Mouse (Mus musculus): ENCODE data around the gene Ppa2. TPM values are rescaled to one million over a fixed set of nuclear protein-coding genes. Genes with fewer than 3 reads are reported as not detected.

The Ppa2 gene
- polyA plus RNA-seq, 1 experiment from 2014 or later, result 85.0 TPM

DNA sequence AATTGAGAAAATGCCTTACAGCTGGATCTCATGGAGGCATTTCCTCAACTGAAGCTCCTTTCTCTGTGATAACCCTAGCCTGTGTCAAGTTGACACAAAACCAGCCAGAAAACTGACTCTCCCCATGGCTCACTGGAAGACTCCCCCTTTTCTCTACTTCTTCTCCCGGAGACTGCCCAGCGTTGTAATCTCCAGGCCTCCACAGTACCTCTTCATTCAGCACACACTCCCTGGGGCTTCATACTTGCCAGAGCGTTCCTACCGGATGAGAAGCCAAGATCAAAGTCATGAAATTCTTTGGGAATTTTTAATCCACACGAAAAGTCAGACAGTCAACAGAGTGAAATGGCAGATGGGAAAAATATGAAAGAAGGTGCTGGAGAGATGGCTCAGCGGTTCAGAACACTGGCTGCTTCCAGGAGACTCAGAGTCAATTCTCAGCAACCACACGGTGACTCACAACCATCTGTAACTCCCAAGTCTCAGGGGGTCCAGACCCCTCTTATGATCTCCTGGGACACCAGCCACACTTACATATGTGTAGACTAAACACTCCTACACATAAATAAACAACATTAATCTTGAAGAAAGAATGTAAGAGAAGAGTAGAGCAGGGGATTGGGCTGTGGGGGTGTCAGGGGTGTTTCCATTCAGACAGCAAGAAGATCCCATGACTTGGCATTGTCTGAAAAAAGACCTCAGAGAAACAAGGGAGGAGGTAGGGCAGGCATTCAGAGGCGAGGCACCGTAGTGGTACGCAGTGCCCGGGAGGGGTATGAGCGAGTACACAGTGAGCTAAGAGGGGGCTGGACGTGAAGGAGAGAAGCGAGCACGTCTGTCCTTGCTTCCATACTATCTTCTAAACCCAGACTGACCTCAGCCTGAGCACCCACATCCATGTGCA lies 23.6 kb downstream of the Ppa2 start:
- no peak overlapping the region for H3K4me3 ChIP-seq
- H3K4me2 ChIP-seq, result no peak overlapping the region
- no peaks in the 10 kb centered on the region for H3K27me3 ChIP-seq (replicated peaks)
- 81% methylated on average over 15 of the region's 15 CpGs for WGBS
- peaks cover 8% of the 10 kb centered on the region; the same call in 1 of the 2 replicates for H3K4me1 ChIP-seq
- H3K27ac ChIP-seq, result no peak overlapping the region
- no peaks in the 10 kb centered on the region for H3K9me3 ChIP-seq
- no peak for ATAC-seq (replicated peaks)
- no peaks in the 10 kb centered on the region for H3K36me3 ChIP-seq (replicated peaks)
- no peak overlapping the region for H3K9ac ChIP-seq

DNA sequence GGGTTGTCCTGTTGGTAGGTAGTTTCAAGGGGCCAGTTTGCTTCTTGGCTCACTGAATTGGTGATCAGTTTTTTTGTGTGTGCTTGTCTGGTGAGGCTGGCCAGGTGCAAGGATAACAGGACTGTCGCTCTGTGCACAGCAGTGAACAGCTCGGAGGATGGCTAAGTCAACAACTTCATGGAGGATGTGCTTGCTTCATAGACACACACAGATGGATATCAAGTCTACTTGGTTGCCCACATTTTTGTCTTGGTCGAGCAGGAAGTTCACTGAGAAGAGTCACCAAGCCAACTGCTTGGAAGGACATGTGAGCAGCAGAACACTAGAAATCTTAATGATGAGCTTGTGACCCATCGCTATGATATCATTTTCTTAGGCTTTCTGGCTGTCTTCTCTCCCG lies 24.8 kb downstream of the Ppa2 start:
- 91% methylated on average over 5 of the region's 5 CpGs for WGBS
- Histone ChIP-seq H3K27ac (no peak overlapping the region), H3K4me2 (no peak overlapping the region), H3K27me3 (replicated peaks) (no peaks in the 10 kb centered on the region), H3K36me3 (replicated peaks) (no peaks in the 10 kb centered on the region), H3K9ac (no peak overlapping the region), H3K9me3 (no peaks in the 10 kb centered on the region), H3K4me1 (peaks cover 18% of the 10 kb centered on the region), H3K4me3 (no peak overlapping the region)
- no peak for ATAC-seq (replicated peaks)

- H3K9me3 ChIP-seq, result no peaks in the 10 kb centered on the region
- no peak overlapping the region for H3K27ac ChIP-seq
- H3K36me3 ChIP-seq (replicated peaks), result no peaks in the 10 kb centered on the region
- ATAC-seq (replicated peaks), result no peak
- H3K4me2 ChIP-seq, result no peak overlapping the region
- peaks cover 19% of the 10 kb centered on the region for H3K4me1 ChIP-seq
- H3K27me3 ChIP-seq (replicated peaks), result no peaks in the 10 kb centered on the region
- WGBS, result 71% methylated on average over 2 of the region's 2 CpGs
- H3K9ac ChIP-seq, result no peak overlapping the region
- H3K4me3 ChIP-seq, result no peak overlapping the region
Observed at GRCm38 (mm10) chr3:133335166-133335565, 25.3 kb downstream of the Ppa2 start.

GRCm38 (mm10) chr3:133336400-133336799 lies 26.5 kb downstream of the Ppa2 start:
- ATAC-seq (replicated peaks), result no peak
- no peak overlapping the region for H3K9ac ChIP-seq
- WGBS, result 81% methylated on average over 7 of the region's 7 CpGs
- H3K27ac ChIP-seq, result no peak overlapping the region
- H3K9me3 ChIP-seq, result no peaks in the 10 kb centered on the region
- H3K36me3 ChIP-seq (replicated peaks), result no peaks in the 10 kb centered on the region
- no peak overlapping the region for H3K4me2 ChIP-seq
- peaks cover 16% of the 10 kb centered on the region for H3K4me1 ChIP-seq
- H3K27me3 ChIP-seq (replicated peaks), result no peaks in the 10 kb centered on the region
- no peak overlapping the region for H3K4me3 ChIP-seq

DNA sequence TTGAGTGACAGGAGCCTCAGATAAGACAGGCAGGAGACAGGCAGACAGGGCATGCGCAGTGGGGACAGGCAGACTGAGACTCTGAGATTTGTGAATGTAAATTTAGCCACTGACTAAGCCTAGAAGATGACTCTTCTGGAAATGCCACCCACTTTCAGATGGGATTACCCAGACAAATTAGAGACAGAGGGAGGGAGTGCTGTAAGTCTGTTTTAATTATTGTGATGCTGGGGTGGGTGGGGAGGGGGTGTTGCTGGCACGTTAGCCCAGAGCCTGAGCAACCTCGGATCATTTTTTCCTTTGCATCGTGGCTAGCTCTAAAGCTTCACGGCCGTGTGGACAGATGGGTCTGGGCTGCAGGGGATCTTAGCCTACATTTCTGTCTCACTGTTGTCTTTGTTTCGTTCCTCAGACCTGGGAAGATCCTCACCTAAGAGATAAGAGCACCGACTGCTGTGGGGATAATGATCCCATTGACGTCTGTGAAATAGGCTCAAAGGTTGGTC lies 29.0 kb downstream of the Ppa2 start:
- Histone ChIP-seq H3K27me3 (replicated peaks) (no peaks in the 10 kb centered on the region), H3K4me3 (peak overlapping the region; percentile 20), H3K27ac (peak overlapping the region; percentile 60), H3K4me2 (peak overlapping the region; percentile 37), H3K9ac (no peak overlapping the region), H3K36me3 (replicated peaks) (no peaks in the 10 kb centered on the region), H3K9me3 (no peaks in the 10 kb centered on the region), H3K4me1 (peaks cover 14% of the 10 kb centered on the region)
- peak; percentile 73 for ATAC-seq (replicated peaks)
- 49% methylated on average over 9 of the region's 9 CpGs for WGBS

- Histone ChIP-seq H3K9ac (no peak overlapping the region), H3K4me2 (peak overlapping the region; percentile 37), H3K4me1 (peaks cover 14% of the 10 kb centered on the region), H3K27me3 (replicated peaks) (no peaks in the 10 kb centered on the region), H3K9me3 (no peaks in the 10 kb centered on the region), H3K36me3 (replicated peaks) (no peaks in the 10 kb centered on the region), H3K4me3 (peak overlapping the region; percentile 20), H3K27ac (peak overlapping the region; percentile 60)
- WGBS, result 44% methylated on average over 11 of the region's 11 CpGs
- ATAC-seq (replicated peaks), result peak; percentile 74
Observed at GRCm38 (mm10) chr3:133339411-133339823, 29.5 kb downstream of the Ppa2 start.

GRCm38 (mm10) chr3:133341106-133341505 lies 31.2 kb downstream of the Ppa2 start:
- H3K4me1 ChIP-seq, result peaks cover 14% of the 10 kb centered on the region
- WGBS, result 78% methylated on average over 11 of the region's 11 CpGs
- H3K9ac ChIP-seq, result no peak overlapping the region
- no peaks in the 10 kb centered on the region for H3K27me3 ChIP-seq (replicated peaks)
- ATAC-seq (replicated peaks), result no peak
- H3K36me3 ChIP-seq (replicated peaks), result no peaks in the 10 kb centered on the region
- no peak overlapping the region for H3K27ac ChIP-seq
- H3K9me3 ChIP-seq, result no peaks in the 10 kb centered on the region
- no peak overlapping the region for H3K4me2 ChIP-seq
- no peak overlapping the region for H3K4me3 ChIP-seq

- no peak overlapping the region for H3K27ac ChIP-seq
- H3K9ac ChIP-seq, result no peak overlapping the region
- no peak overlapping the region for H3K4me3 ChIP-seq
- no peaks in the 10 kb centered on the region for H3K27me3 ChIP-seq (replicated peaks)
- no peaks in the 10 kb centered on the region for H3K4me1 ChIP-seq
- no peak overlapping the region for H3K4me2 ChIP-seq
- no peaks in the 10 kb centered on the region for H3K36me3 ChIP-seq (replicated peaks)
- H3K9me3 ChIP-seq, result no peaks in the 10 kb centered on the region
- WGBS, result 86% methylated on average over 7 of the region's 7 CpGs
- no peak for ATAC-seq (replicated peaks)
Observed at GRCm38 (mm10) chr3:133347535-133347934, 37.6 kb downstream of the Ppa2 start.

DNA sequence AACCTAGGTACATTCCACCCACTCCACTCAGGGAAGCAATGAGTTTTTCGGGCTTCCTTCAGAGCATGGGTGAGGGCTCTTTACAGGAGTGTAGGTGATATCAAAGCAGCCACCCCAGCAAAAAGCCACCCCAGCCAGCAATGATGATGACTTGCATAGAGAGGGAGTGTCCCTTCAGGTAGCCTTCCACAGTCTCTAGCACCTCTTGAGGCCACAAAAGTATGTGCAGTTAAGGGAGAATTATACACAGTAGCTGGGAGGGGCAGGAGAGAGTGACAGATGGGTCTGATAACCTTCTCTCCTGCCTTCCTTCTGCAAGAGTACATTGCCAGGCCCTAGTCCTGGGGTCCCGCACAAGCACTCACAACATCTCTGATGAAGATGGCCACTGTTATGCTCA lies 38.9 kb downstream of the Ppa2 start:
- ATAC-seq (replicated peaks), result no peak
- H3K27me3 ChIP-seq (replicated peaks), result no peaks in the 10 kb centered on the region
- no peaks in the 10 kb centered on the region for H3K9me3 ChIP-seq
- H3K9ac ChIP-seq, result no peak overlapping the region
- no peaks in the 10 kb centered on the region for H3K4me1 ChIP-seq
- WGBS, result 98% methylated on average over 2 of the region's 2 CpGs
- H3K4me3 ChIP-seq, result no peak overlapping the region
- no peak overlapping the region for H3K4me2 ChIP-seq
- H3K27ac ChIP-seq, result no peak overlapping the region
- H3K36me3 ChIP-seq (replicated peaks), result no peaks in the 10 kb centered on the region

GRCm38 (mm10) chr3:133357426-133357974 lies 47.6 kb downstream of the Ppa2 start:
- Histone ChIP-seq H3K27ac (no peak overlapping the region), H3K4me1 (no peaks in the 10 kb centered on the region), H3K27me3 (replicated peaks) (no peaks in the 10 kb centered on the region), H3K9ac (no peak overlapping the region), H3K36me3 (replicated peaks) (no peaks in the 10 kb centered on the region), H3K4me2 (no peak overlapping the region), H3K4me3 (no peak overlapping the region), H3K9me3 (no peaks in the 10 kb centered on the region)
- no peak for ATAC-seq (replicated peaks)
- 73% methylated on average over 6 of the region's 6 CpGs for WGBS

DNA sequence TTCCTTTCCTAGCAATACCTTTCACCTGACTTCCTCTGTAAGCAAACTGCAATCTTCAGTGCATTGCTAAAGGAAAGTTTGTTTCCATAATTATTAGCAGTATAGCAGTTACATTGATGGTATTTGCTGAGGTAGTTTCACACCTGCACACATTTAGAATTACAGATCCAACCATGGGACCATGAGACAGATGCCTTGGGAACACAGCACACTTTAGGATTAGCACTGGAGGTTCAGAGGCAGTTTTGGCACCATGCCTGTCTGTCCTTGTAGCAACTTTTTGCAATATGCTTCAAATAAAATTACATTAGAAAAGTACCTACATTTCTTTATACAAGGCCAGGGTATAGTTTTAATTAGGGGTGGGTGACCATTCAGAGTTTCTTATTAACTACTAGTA lies 48.1 kb downstream of the Ppa2 start:
- no peak overlapping the region for H3K9ac ChIP-seq
- H3K4me3 ChIP-seq, result no peak overlapping the region
- no peak for ATAC-seq (replicated peaks)
- H3K36me3 ChIP-seq (replicated peaks), result no peaks in the 10 kb centered on the region
- no peaks in the 10 kb centered on the region for H3K27me3 ChIP-seq (replicated peaks)
- H3K4me1 ChIP-seq, result no peaks in the 10 kb centered on the region
- no peak overlapping the region for H3K4me2 ChIP-seq
- no peak overlapping the region for H3K27ac ChIP-seq
- H3K9me3 ChIP-seq, result no peaks in the 10 kb centered on the region

- no peaks in the 10 kb centered on the region for H3K27me3 ChIP-seq (replicated peaks)
- 82% methylated on average over 1 of the region's 1 CpGs for WGBS
- no peak overlapping the region for H3K9ac ChIP-seq
- H3K4me3 ChIP-seq, result no peak overlapping the region
- no peak for ATAC-seq (replicated peaks)
- no peak overlapping the region for H3K4me2 ChIP-seq
- no peak overlapping the region for H3K27ac ChIP-seq
- no peaks in the 10 kb centered on the region for H3K9me3 ChIP-seq
- no peaks in the 10 kb centered on the region for H3K36me3 ChIP-seq (replicated peaks)
- H3K4me1 ChIP-seq, result no peaks in the 10 kb centered on the region
Observed at GRCm38 (mm10) chr3:133361406-133361805, 51.5 kb downstream of the Ppa2 start.

GRCm38 (mm10) chr3:133364138-133364537 lies 54.2 kb downstream of the Ppa2 start:
- Histone ChIP-seq H3K9ac (no peak overlapping the region), H3K9me3 (no peaks in the 10 kb centered on the region), H3K4me3 (no peak overlapping the region), H3K4me1 (no peaks in the 10 kb centered on the region), H3K36me3 (replicated peaks) (no peaks in the 10 kb centered on the region), H3K4me2 (no peak overlapping the region), H3K27me3 (replicated peaks) (no peaks in the 10 kb centered on the region), H3K27ac (no peak overlapping the region)
- 87% methylated on average over 3 of the region's 3 CpGs for WGBS
- ATAC-seq (replicated peaks), result no peak
